Mouse (Mus musculus) stomach, embryonic 15.5 days (tissue): Measurements from ENCODE around the gene Pkn2. TPM values are rescaled to one million over a fixed set of nuclear protein-coding genes. Genes with fewer than 3 reads are reported as not detected.

Experiments
- ATAC-seq: fragments of 200-750 bp; cut with Nextera tagmentation; 2 replicates; pipeline ENCODE4 v1.8.0; 2017; ENCODE audit warnings: low read depth, moderate number of reproducible peaks, moderate TSS enrichment; ENCODE audit not compliant: insufficient read depth, low FRiP score
- H3K27ac ChIP-seq: fragments of 300-500 bp; sonication (generic); 2 replicates; pipeline ENCODE4 v1.5.1; 2015; ENCODE audit warnings: mild to moderate bottlenecking, inconsistent platforms
- H3K27me3 ChIP-seq: fragments of 300-500 bp; sonication (generic); replicated peaks from 2 replicates; pipeline ENCODE4 v1.6.1; 2015; ENCODE audit warnings: inconsistent platforms
- H3K36me3 ChIP-seq: fragments of 300-500 bp; sonication (generic); 2 replicates; pipeline ENCODE4 v1.6.1; 2015; ENCODE audit warnings: inconsistent platforms
- H3K4me1 ChIP-seq: fragments of 300-500 bp; sonication (generic); 2 replicates; pipeline ENCODE4 v1.6.1; 2015; ENCODE audit warnings: inconsistent platforms
- H3K4me2 ChIP-seq: fragments of 300-500 bp; sonication (generic); 2 replicates; pipeline ENCODE4 v1.6.1; 2015; ENCODE audit warnings: mild to moderate bottlenecking, inconsistent platforms
- H3K4me3 ChIP-seq: fragments of 300-500 bp; sonication (generic); replicated peaks from 2 replicates; pipeline ENCODE4 v1.5.1; 2015; ENCODE audit warnings: inconsistent platforms
- H3K9ac ChIP-seq: fragments of 300-500 bp; sonication (generic); 2 replicates; pipeline ENCODE4 v1.6.1; 2015; ENCODE audit warnings: inconsistent platforms
- H3K9me3 ChIP-seq: fragments of 300-500 bp; sonication (generic); 2 replicates; pipeline ENCODE4 v1.6.1; 2016; ENCODE audit warnings: inconsistent platforms
- WGBS: fragments of 180-500 bp; shearing (Covaris S2); methylation state at CpG from one replicate; pipeline ENCODE4 v1.1.7; 2015; 5-methylcytosine and 5-hydroxymethylcytosine counted together
- polyA plus RNA-seq: library from polyadenylated mRNA; unstranded; fragments of >200 nt; fragmentation: Nextera tagmentation; extraction: Ambion mirVana; gene quantifications from 2 replicates; pipeline ENCODE4 v1.2.1, GENCODE M21; 2015

Gene Pkn2
- 47.5 and 53.3 TPM in 2 replicates for polyA plus RNA-seq

DNA sequence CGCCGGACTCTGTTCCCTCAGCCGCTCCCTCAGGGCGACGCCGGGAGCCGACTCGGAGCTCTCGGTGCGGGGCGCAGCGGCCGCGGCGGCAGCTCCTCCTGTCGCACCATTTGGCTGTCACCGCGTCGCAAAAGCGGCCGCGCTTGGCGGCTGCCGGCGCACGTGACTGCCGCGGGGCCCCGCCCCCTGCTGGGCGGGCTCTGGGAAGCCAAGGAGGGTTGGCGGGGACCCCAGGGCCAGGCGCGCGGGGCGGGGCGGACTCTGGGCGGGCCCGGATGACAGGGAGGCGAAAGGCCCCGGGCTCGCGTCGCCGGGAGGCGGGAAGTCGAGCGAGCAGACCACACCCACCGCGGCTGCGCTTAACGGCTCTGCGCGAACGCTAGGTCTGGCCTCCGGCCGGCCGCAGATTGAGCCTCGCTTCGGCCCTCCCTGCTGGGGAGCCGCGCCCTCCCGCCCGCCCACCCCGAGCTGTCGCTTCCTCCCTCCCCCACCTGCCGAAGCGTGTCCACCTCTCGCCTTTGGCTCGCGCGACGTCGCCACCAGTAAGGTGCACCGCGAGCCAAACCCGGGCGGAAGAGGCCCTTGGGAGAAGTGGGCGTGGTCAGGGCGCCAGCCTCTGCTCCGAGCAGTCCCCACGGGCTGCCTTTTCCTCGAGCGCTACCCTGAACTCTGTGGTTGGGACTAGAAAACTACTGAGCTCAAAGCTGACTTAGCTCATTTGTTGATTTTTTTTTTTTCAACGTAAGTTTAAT is at the start of gene Pkn2:
Pkn2 (minus strand) TSS at position 133 of the 752 bp plus-strand sequence.
- WGBS, result under 1% methylated on average over 77 of the region's 84 CpGs
- ATAC-seq, result peak; percentile 99
- Histone ChIP-seq H3K4me1 (no peaks in the 10 kb centered on the region), H3K4me3 (peak within 1 kb of the TSS; percentile 100), H3K27me3 (no peaks in the 10 kb centered on the region), H3K4me2 (peak within 1 kb of the TSS; percentile 57), H3K9me3 (no peaks in the 10 kb centered on the region), H3K27ac (peak within 1 kb of the TSS; percentile 96), H3K9ac (peak within 1 kb of the TSS; percentile 92), H3K36me3 (no peaks in the 10 kb centered on the region)

DNA sequence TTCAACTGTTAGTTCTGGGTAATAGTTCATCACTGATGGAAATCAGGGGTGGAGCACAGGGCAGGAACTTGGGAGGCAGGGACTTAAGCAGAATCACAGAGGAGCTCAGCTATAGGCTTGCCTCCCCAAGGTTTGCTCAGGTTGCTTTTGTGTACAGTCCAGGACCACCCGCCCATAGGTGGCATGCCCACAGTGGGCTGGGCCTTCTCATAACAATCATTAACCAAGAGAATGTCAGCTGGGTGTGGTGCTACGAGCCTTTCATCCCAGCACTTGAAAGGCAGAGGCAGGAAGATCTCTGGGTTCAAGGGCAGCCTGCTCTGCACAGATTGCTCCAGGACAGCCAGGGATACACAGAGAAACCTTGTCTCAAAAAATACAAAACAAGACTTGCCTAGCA is 48.1 kb upstream of the Pkn2 start:
- Histone ChIP-seq H3K9ac (no peak overlapping the region), H3K9me3 (no peaks in the 10 kb centered on the region), H3K27me3 (no peaks in the 10 kb centered on the region), H3K4me2 (no peak overlapping the region), H3K36me3 (no peaks in the 10 kb centered on the region), H3K4me1 (no peaks in the 10 kb centered on the region), H3K4me3 (no peak overlapping the region), H3K27ac (no peak overlapping the region)
- no peak for ATAC-seq
- 71% methylated on average over 2 of the region's 2 CpGs for WGBS

DNA sequence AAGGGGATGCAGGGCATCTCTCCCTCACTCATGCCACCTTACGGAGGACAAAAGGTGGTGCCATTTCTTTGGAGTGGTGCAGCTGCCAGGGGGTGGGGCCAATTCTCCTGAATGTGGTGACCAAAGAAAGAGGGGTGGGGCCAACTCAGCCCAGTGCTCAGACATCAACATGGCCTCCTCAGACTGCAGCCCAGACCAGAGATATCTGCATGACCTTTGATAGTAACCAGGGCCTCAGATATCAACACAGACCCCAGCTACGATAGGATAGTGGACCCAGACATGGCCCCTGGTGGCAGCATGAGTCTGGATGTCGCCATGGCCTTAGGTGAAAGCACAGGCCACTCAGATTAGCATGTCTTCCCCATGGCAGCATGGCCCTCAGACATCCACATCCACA is 45.5 kb upstream of the Pkn2 start:
- H3K9me3 ChIP-seq, result no peaks in the 10 kb centered on the region
- H3K27ac ChIP-seq, result no peak overlapping the region
- H3K27me3 ChIP-seq, result no peaks in the 10 kb centered on the region
- no peak overlapping the region for H3K9ac ChIP-seq
- H3K4me2 ChIP-seq, result no peak overlapping the region
- ATAC-seq, result no peak
- H3K4me1 ChIP-seq, result no peaks in the 10 kb centered on the region
- H3K4me3 ChIP-seq, result no peak overlapping the region
- no peaks in the 10 kb centered on the region for H3K36me3 ChIP-seq
- WGBS, result 78% methylated on average over 3 of the region's 3 CpGs

DNA sequence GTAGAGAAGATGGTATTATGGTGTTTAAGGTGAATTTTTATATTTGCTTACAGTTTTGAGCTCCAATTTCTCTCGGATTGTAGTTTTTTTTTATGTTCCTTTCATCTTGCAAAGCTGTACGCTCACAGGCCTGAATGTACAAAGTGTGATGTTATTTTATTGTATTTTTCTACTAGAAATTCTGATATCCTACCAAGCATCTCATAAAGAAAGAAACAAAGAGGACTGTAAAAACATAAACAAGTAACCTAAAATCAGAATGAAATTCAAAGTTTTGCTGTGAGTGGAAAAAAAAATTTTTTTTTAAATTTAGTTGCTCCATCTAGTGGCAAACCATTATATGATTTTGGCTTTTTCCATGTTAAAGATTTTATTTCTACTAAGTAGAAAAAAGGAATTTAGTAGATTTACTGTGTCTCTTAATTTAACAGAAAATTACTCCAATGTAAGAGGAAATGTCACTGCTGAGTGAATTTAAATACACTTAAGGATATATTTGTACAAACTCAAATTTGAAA is 43.1 kb upstream of the Pkn2 start:
- no peak for ATAC-seq
- no peak overlapping the region for H3K27ac ChIP-seq
- H3K4me3 ChIP-seq, result no peak overlapping the region
- no peaks in the 10 kb centered on the region for H3K4me1 ChIP-seq
- no peaks in the 10 kb centered on the region for H3K9me3 ChIP-seq
- no peak overlapping the region for H3K4me2 ChIP-seq
- no peak overlapping the region for H3K9ac ChIP-seq
- no peaks in the 10 kb centered on the region for H3K27me3 ChIP-seq
- WGBS, result 66% methylated on average over 2 of the region's 2 CpGs
- no peaks in the 10 kb centered on the region for H3K36me3 ChIP-seq

DNA sequence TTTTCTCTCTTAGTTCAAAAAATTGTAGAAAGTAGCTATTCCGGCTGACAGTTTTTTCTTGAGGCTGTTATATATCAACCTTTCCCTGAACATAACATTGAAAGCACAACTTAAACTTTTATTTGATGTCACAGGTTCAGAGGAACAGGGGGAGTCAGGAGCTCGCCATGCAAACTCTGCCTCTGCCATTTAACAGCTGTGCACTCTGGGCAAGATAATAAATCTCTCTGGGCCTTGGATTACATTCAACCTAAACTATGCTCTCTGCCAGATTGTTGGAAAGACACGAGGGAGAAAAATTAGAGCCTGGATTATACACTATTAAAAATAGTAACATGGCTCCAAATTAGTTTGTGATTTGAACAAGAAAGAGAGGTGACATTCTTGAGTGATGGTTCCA is 37.3 kb upstream of the Pkn2 start:
- Histone ChIP-seq H3K27me3 (no peaks in the 10 kb centered on the region), H3K9ac (no peak overlapping the region), H3K36me3 (no peaks in the 10 kb centered on the region), H3K27ac (no peak overlapping the region), H3K4me1 (no peaks in the 10 kb centered on the region), H3K4me3 (no peak overlapping the region), H3K9me3 (no peaks in the 10 kb centered on the region), H3K4me2 (no peak overlapping the region)
- WGBS, result 35% methylated on average over 3 of the region's 3 CpGs
- no peak for ATAC-seq

DNA sequence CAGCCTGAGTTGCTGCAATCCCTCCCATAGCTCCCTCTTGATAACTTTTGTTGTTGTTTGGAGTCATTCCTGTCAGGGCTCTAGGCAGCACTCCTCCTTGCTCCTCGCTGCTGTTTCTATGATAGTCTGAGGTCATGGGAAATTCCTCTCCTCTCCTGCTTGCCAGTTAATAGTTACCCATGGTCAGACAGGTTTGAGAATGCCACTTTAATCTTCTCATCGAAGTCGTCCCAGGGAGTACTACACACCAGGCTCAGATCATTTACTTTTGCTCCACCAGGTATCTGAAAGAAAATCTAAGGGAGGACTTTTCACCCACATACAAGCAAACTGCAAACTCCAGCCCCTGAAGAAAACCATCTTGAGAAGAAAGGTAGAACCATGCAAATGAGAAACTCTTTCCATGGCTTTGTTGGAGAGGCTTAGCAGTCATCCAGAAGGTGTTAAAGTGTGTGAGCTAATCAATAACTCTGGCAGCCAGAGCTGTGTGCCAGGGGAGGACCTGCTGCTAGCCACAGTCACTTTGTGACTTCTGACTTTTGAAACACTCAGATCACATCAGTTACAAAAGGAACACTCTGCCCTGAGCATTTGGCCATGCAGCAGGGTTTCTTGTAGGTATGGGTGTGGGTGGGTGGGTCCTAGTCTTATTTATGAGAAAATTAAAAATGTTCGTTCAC is 36.1 kb upstream of the Pkn2 start:
- 56% methylated on average over 4 of the region's 4 CpGs for WGBS
- no peaks in the 10 kb centered on the region for H3K36me3 ChIP-seq
- H3K4me2 ChIP-seq, result no peak overlapping the region
- H3K27ac ChIP-seq, result no peak overlapping the region
- no peaks in the 10 kb centered on the region for H3K4me1 ChIP-seq
- ATAC-seq, result peak; percentile 50; the same call in 1 of the 2 replicates
- no peak overlapping the region for H3K4me3 ChIP-seq
- no peaks in the 10 kb centered on the region for H3K27me3 ChIP-seq
- H3K9ac ChIP-seq, result no peak overlapping the region
- no peaks in the 10 kb centered on the region for H3K9me3 ChIP-seq

DNA sequence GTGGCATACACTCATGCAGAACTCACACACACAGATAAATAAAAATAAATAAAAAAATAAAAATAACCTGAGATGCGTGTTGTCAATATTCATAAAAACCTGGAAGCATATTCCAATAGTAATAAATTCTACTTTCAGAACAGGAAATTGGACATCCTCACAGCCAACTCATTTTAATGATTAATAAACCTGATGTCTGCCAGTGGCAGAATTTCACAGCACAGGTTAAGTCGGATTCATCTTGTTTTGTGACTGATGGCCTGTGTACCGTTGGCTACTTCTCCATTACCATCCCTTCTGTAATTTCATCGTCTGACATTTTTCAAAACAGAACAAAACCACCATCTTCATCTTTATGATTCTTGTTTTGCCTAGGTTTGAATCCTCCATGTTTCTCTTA is 35.4 kb upstream of the Pkn2 start:
- no peak overlapping the region for H3K4me2 ChIP-seq

DNA sequence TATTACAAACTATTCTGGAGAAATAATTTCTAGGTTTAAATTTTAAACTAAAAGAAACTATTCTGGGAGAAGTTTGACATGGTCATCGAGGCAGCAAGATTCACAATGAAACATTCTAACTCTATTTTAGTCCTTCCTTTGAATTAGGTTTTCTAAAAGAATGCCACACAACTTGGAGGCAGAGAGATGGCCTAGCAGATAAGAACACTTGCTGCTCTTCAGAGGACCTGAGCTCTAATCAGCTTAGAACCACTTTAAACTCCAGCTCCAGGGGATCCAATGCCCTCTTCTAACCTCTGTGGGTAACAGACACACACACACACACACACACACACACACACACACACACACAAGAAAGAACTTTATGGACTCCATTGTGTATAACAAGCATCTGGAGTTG is 31.5 kb upstream of the Pkn2 start:
- ATAC-seq, result no peak
- 72% methylated on average over 1 of the region's 1 CpGs for WGBS
- Histone ChIP-seq H3K4me1 (no peaks in the 10 kb centered on the region), H3K27me3 (no peaks in the 10 kb centered on the region), H3K4me2 (no peak overlapping the region), H3K4me3 (no peak overlapping the region), H3K9me3 (no peaks in the 10 kb centered on the region), H3K9ac (no peak overlapping the region), H3K36me3 (no peaks in the 10 kb centered on the region), H3K27ac (no peak overlapping the region)

More for the DNA sequence above, 35.4 kb upstream of the Pkn2 start:
- no peaks in the 10 kb centered on the region for H3K27me3 ChIP-seq
- H3K27ac ChIP-seq, result no peak overlapping the region
- H3K9ac ChIP-seq, result no peak overlapping the region
- no peaks in the 10 kb centered on the region for H3K4me1 ChIP-seq
- ATAC-seq, result no peak
- H3K4me3 ChIP-seq, result no peak overlapping the region
- H3K9me3 ChIP-seq, result no peaks in the 10 kb centered on the region
- 74% methylated on average over 4 of the region's 4 CpGs for WGBS
- H3K36me3 ChIP-seq, result no peaks in the 10 kb centered on the region

DNA sequence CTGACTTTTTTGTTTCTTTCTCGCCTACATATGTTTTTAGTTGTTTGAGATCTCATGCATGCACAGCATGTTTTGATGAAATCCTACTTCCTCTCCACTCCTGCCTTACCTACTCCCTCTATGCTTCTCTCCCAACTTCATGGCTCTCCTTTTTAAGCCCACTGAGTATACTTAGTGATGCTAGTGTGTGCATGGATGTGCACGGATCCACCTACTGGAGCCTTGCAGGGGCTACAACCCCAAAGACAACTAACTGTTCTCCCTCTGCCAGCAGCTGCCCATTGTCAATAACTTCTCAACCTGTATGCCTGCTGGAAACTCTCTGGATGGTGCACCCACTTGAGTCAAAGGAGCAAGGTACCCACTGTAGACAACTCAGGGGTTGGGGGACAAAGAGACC is 17.9 kb upstream of the Pkn2 start:
- no peaks in the 10 kb centered on the region for H3K36me3 ChIP-seq
- no peaks in the 10 kb centered on the region for H3K27me3 ChIP-seq
- H3K9me3 ChIP-seq, result no peaks in the 10 kb centered on the region
- no peaks in the 10 kb centered on the region for H3K4me1 ChIP-seq
- no peak overlapping the region for H3K27ac ChIP-seq
- no peak overlapping the region for H3K4me2 ChIP-seq
- no peak for ATAC-seq
- 79% methylated on average over 2 of the region's 2 CpGs for WGBS
- H3K4me3 ChIP-seq, result no peak overlapping the region
- H3K9ac ChIP-seq, result no peak overlapping the region

DNA sequence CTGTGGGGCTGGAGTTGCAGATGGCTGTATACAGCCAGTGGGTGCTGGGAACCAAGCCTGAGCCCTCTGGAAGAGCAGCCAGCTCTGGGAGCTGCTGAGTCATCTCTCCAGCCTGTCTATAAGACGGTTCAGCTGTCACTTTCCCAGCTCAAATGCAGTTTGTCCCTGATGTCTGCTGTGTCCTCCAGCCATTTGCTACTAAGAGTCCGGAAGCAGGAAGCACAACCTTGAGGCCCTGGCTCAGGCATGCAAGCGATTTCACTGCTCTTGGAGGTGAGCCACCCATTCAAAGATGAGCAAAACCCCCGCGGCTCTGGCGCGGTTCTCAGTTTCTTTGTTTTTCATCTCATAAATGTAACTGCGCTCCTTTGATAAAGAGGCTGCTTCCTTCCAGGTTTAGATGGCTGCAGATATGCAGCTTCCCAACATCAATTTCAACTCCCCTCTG is 17.2 kb upstream of the Pkn2 start:
- no peak overlapping the region for H3K9ac ChIP-seq
- no peaks in the 10 kb centered on the region for H3K27me3 ChIP-seq
- ATAC-seq, result no peak
- H3K27ac ChIP-seq, result no peak overlapping the region
- no peak overlapping the region for H3K4me2 ChIP-seq
- H3K9me3 ChIP-seq, result no peaks in the 10 kb centered on the region
- H3K4me3 ChIP-seq, result no peak overlapping the region
- no peaks in the 10 kb centered on the region for H3K4me1 ChIP-seq
- no peaks in the 10 kb centered on the region for H3K36me3 ChIP-seq
- WGBS, result 77% methylated on average over 8 of the region's 8 CpGs

DNA sequence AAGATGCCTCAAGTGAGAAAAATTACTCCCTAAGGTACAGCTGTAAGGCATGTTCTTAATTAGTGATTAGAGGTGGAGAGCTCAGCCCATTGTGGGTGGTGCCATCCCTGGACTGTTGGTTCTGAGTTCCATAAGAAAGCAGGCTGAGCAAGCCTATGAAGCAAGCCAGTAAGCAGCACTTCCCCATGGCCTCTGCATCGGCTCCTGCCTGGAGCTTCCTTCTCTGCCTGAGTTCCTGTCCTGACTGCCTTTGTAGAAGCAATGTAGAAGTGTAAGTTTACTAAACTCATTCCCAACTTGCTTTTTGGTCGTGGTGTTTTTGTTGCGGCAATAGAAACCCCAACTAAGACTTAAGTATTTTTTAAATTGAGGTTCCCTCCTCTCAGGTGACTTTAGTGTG is 8.6 kb upstream of the Pkn2 start:
- Histone ChIP-seq H3K27me3 (no peaks in the 10 kb centered on the region), H3K4me3 (no peak overlapping the region), H3K9ac (no peak overlapping the region), H3K4me2 (no peak overlapping the region), H3K4me1 (no peaks in the 10 kb centered on the region), H3K9me3 (no peaks in the 10 kb centered on the region), H3K27ac (no peak overlapping the region), H3K36me3 (no peaks in the 10 kb centered on the region)
- 83% methylated on average over 3 of the region's 3 CpGs for WGBS
- ATAC-seq, result no peak

DNA sequence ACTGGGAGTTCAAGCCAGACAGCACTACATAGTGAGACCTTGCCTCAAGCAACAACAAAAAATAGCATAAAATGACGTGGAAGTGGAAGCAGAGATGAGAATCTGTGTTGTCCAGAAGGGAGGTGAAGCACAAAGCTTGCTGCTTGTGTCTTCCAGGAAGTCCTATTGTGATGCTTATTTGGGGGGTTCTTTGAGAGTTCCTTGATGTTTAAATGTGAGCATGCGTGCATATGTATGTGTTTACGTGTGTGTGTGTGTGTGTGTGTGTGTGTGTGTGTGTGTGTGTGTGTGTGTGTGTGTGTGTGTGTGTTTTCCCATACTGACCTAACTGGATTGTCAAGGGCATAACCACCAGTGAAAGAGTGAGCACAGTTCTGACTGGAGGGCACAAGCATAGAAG is 5.2 kb upstream of the Pkn2 start:
- no peak overlapping the region for H3K27ac ChIP-seq
- H3K27me3 ChIP-seq, result no peaks in the 10 kb centered on the region
- no peak for ATAC-seq
- H3K4me2 ChIP-seq, result no peak overlapping the region
- no peaks in the 10 kb centered on the region for H3K4me1 ChIP-seq
- no peaks in the 10 kb centered on the region for H3K9me3 ChIP-seq
- no peak overlapping the region for H3K4me3 ChIP-seq
- WGBS, result 73% methylated on average over 3 of the region's 3 CpGs
- no peak overlapping the region for H3K9ac ChIP-seq
- H3K36me3 ChIP-seq, result no peaks in the 10 kb centered on the region
